Mouse (Mus musculus) retina, embryonic 14.5 days (tissue): Measurements from ENCODE around the gene 5530401A14Rik.

ENCODE experiments used
- DNase-seq: peaks from one replicate; pipeline ENCODE4 v3.0.0-alpha.2; 2015; ENCODE audit warnings: low spot score

Gene 5530401A14Rik

GRCm38 (mm10) chr11:81937516-81937915, 77.0 kb downstream of the 5530401A14Rik start:
- no peak for DNase-seq

GRCm38 (mm10) chr11:81940988-81941387, 80.5 kb downstream of the 5530401A14Rik start:
- DNase-seq = peak; percentile 61

- no peak for DNase-seq
Measured at GRCm38 (mm10) chr11:81942167-81942566, 81.7 kb downstream of the 5530401A14Rik start.
